Mouse (Mus musculus): ENCODE results near the gene Nsd1. TPM values are rescaled to one million over a fixed set of nuclear protein-coding genes. Genes with fewer than 3 reads are reported as not detected.

Gene Nsd1
- total RNA-seq, 2 experiments from 2014 or later = 76.4 to 82.4 TPM

GRCm38 (mm10) chr13:55327633-55328032, 118.1 kb downstream of the Nsd1 start:
- DNase-seq (ENCODE audit: low spot score in 2 of 2) = peak; percentile 80 to 82

- no peak for DNase-seq (ENCODE audit: low spot score in 2 of 2)
Observed at GRCm38 (mm10) chr13:55328171-55328570, 118.6 kb downstream of the Nsd1 start.

GRCm38 (mm10) chr13:55328641-55329040, 119.1 kb downstream of the Nsd1 start:
- no peak for DNase-seq (ENCODE audit: low spot score in 2 of 2)

DNA sequence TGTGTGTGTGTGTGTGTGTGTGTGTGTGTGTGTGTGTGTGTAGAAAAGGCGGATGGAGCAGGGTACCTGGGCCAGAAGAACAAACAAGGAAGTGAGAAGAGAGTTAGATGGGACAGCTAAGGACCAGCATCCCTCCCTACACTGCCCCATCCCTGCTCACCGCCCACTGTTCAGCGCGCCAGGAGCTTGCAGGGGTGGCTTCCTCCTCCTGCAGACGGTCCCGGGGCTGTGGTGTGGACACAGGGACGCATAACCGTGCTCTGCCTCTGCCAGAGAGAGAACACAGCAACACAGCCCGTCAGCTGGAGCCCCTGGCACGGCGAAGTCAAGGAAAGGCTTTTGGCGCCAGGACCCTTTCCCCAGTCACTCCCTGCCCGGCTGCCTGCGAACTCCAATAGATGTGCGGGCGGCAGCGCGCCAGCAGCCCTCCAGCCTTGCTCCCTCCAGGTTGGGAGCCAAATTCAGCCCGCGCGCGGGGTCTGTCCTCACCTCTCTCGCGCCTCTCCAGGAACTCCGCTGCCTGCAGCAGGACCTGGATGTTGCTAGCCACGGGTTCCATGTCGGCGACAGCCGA, 119.6 kb downstream of the Nsd1 start:
- no peak for DNase-seq (ENCODE audit: low spot score in 2 of 2)

GRCm38 (mm10) chr13:55329683-55330566, 120.3 kb downstream of the Nsd1 start, which contains the start of gene Mxd3:
Mxd3 (minus strand) TSS chr13:55329823.
- peak; percentile 76 to 77 for DNase-seq (ENCODE audit: low spot score in 2 of 2)

DNA sequence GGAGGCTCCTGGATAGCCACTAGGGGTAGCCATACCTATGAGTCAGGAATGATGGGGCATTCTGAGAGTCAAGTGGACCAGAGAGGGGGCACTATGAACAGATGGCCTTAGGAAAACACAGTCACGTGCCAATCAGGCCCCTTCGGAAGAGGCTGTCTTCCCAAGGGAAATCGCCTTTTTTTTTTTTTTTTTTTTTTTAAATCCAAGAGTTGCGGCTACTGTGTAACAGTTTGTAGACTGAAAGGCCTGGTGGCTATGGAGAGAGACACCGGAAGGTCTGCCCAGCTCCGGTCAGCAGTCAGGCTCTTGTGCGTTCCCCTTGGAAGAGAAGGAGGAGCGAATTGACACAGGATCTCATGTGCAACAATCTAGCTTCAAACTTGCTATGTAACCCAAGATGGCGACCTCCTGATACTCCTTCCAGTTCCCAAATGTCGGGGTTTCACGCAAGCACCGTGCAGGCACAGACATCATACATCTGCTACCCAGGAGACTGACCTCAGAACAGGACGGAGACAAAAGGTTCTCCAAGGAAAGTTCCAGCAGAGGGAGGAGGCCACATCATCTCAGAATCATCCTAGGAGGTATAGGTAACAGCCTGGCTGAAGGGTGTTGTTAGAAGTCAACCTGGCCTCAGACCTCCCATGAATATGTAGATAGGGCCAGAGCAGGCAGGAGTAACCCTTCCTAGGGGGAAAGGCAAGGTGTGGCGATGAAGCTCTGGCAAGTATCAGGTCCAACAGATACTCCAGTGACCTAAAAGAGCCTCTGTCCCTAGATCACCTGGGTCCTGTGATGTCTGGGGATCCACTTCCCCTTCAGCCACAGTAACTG, 121.2 kb downstream of the Nsd1 start:
- no peak for DNase-seq (ENCODE audit: low spot score in 2 of 2)

GRCm38 (mm10) chr13:55332331-55332730, 122.7 kb downstream of the Nsd1 start:
- no peak for DNase-seq (ENCODE audit: low spot score in 2 of 2)

DNA sequence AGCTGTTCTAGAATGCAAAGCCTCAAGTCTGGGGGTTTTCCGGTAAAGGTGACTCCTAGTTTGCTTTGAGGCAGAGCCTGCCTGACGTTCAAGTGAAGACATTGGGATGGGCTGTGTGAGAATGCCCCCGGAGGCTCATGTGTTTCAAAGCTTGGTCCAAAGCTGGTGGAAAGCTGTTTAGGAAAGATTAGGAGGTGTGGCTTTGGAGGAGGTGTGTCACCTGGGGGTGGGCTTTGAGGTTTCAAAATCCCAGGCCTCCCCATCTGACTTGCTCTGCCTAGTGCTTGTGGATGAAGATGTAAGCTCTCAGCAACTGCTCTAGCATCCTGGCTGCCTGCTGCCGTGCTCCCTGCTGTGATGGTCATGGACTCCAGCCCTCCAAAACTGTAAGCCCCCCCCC, 126.1 kb downstream of the Nsd1 start:
- no peak for DNase-seq (ENCODE audit: low spot score in 2 of 2)

DNA sequence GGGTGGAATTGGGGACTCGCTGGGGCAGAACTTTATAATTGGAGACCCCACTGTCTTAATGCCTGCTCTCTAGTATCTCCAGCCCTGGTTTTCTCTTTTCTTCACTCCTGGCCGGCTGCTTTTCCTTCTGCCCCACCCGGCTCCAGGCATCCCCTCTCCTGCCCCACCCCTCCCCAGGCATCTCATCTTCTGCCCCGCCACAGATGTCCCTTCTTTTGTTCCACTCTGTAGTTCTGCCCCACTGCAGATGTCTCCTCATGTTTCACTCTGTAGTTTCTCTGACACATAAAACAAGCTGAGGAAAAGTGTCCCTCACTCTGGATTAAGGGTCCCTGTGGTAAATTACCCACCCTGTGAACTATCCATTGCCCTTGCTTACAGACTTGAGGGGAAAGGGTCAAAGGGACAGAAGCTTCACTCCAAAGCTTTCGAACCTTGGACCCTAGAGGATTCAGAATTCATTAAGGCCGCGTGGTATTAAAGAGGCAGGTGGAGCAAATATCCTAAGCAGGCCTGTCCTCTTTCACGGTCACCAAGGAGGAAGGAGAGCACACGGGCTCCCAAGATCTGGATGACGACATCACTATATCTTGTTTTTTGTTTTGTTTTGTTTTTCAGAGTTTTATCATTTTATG, 127.9 kb downstream of the Nsd1 start:
- no peak for DNase-seq (ENCODE audit: low spot score in 2 of 2)

DNA sequence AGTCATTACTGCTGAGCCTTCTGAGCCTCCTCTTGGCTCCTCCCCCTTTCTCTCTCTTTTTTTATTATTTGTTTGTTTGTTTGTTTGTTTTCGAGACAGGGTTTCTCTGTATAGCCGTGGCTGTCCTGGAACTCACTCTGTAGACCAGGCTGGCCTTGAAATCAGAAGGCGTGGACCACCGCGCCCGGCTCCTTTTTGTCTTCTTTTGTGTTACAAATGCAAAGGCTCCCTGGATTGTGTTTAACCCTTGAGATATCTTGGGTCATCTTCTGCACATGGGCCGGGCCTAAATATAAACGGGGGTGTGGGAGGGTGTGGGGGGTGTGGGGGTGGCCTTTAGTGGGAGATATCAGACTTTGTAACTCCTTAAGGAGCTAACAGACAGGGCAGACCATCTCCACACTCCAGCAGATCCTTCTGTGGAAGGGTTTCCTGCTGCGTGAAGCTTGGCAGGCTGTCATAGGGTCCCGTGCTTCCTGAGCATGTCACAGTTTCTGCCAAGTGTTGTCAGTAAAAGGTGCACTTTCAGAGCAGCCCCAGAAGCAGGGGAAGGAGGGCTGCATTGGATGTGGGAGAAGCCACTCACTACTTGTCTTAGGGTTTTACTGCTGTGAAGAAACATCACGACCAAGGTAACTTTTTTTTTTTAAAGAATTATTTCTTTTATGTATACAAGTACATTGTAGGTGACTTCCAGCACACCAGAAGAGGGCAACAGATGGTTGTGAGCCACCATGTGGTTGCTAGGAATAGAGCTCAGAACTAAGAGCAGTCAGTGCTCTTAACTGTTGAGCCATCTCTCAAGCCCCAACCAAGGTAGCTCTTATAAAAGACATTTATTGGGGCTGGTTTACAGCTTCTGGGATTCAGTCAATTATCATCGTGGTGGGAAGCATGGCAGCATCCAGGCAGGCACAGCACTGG, 128.8 kb downstream of the Nsd1 start:
- DNase-seq (ENCODE audit: low spot score in 2 of 2) = no peak

DNA sequence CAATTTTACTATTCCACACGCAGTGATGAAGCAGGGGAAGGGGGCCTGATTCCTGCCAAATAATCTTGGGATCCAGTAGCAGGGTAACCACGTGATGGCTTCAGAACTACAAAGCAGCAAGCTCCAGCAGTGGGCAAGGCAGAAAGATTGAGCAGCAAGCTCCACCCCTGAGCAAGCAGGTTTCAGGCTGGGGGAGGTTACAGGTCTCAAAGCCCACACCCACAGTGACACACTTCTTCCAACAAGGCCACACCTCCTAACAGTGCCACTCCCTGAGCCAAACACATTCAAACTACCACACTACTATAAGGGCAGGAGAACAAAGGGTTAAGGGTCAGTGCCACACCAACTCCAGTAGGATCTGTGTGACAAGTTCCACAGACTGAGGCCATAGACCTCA, 129.7 kb downstream of the Nsd1 start:
- DNase-seq (ENCODE audit: low spot score in 2 of 2) = no peak

DNA sequence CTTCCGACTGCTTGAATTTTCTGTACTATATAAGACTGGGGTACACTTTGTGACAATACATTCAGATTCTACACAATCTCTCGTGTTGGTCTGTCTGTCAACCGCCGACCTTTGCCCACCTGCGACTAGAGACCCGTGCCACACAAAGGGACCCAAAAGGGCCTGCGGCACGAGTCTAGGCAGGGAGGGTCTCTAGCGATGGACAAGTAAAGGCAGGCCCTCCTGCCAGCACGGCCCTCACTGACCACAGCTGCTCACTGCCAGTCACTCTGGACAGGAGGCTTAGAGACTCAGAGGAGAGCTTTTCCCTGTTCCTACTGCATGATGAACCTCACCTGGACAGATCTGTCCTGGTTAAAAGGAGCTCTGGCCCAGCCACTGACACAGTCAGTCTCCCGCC, 132.9 kb downstream of the Nsd1 start:
- no peak for DNase-seq (ENCODE audit: low spot score in 2 of 2)

DNA sequence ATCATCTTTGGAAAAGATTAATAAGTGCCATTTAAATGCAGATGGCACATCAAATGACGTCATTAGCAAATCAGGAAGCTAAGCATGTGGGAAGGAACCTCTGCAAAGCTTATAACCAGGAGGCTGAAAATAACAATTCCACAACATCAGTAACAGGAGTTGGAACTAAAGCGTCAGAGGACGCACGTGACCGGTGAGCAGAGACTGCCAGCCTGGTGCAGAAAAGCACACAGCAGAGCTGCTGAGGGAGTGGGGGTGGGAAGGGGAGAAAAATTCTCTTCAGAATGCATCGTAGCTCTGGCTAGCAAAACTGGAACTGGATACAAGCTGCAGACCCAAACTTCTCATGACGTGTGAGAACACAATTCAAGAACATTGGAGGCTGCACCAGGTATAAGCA, 134.7 kb downstream of the Nsd1 start:
- no peak for DNase-seq (ENCODE audit: low spot score in 2 of 2)

- no peak for DNase-seq (ENCODE audit: low spot score in 2 of 2)
Observed at GRCm38 (mm10) chr13:55346745-55347144, 137.2 kb downstream of the Nsd1 start.

DNA sequence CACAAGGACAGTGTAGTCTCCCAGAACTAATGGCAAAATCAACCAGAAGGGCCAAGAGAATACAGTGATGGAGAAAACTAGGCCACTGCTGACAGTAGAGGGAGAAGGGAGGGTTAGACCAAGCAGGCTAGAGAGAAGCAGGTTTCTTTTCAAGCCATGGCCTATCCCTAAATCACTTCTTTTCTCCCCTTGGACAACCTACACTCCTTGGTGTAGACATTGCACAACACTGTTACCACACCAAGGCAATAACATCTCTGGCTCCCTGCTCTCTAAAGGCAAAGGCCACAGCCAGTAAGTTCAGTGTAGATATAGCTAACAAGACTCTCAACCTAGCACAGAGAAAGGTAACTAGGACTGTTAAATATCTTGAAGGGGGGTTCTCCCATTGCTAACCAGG, 151.6 kb downstream of the Nsd1 start:
- DNase-seq (ENCODE audit: low spot score in 2 of 2) = no peak

- DNase-seq (ENCODE audit: low spot score in 2 of 2) = peak in 1 of 2 experiments; percentile 14
Observed at GRCm38 (mm10) chr13:55361974-55362452, 152.4 kb downstream of the Nsd1 start.

GRCm38 (mm10) chr13:55362453-55363060, 153.0 kb downstream of the Nsd1 start, which contains the start of gene Lman2:
Lman2 (minus strand) TSS chr13:55362783.
- DNase-seq (ENCODE audit: low spot score in 2 of 2) = peak; percentile 82 to 87

Data from adrenal gland, adult 18-20 months (tissue).